Mouse (Mus musculus): ENCODE data around the gene Ddx52. TPM values are rescaled to one million over a fixed set of nuclear protein-coding genes. Genes with fewer than 3 reads are reported as not detected.

The Ddx52 gene
- polyA plus RNA-seq (2014; fragmentation: Nextera tagmentation; extraction: Ambion mirVana): 38.1 and 42.3 TPM in 2 replicates

DNA sequence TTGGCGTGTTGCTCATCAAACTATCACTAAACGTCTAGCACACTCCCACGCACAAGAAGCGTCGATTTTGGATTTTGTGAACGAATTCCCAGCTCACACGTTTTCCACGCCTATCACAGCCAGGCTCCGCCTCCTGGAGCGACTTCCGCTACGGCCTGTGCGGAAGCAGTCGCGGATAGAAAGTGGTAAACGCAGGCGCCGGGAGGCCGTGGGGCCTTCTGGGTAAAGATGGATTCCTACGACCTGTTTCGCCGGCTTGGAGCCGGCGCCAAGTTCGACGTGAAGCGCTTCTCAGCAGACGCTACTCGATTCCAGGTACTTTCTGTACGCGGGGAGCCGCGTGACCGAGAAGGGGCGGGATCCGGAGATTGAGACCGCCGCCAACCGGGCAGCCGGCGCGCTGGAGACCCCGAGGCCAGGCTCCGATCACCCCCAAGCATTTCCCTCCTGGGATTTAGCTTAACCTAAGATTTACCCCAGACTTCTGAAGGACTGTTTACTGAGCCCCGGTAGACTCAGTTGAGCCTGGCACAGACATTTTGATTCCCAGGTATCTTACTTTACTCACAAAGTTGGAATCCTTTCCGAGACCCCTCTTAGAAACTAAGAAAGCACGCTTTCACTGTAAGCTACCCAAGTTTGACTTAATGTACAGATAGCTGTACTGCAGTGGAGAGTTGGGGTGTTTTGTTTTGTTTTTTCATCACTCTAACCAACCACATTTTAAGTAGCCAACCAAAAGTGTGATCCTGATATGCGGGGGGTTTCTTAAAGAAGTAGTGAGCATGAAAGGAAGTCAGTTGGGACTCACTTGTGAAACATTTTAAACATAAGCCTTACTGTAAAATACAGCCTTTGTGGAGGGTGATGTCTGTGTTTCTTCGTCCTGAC lies at the start of gene Ddx52:
TSS of gene Ddx52 (plus strand) at position 113 of the 891 bp plus-strand sequence.
- Histone ChIP-seq H3K27me3 (replicated peaks; ENCODE audit: control insufficient read depth, insufficient read depth, low read length) (no peaks in the 10 kb centered on the region), H3K27ac (ENCODE audit: low read depth, low read length) (peak within 1 kb of the TSS; percentile 17; the same call in 1 of the 2 replicates), H3K4me2 (peak within 1 kb of the TSS; percentile 82), H3K4me1 (replicated peaks; ENCODE audit: control insufficient read depth, insufficient read depth, low read length) (no peaks in the 10 kb centered on the region; the same call in 1 of the 2 replicates), H3K36me3 (ENCODE audit: control insufficient read depth, insufficient read depth, low read length) (peaks cover 24% of the 10 kb centered on the region), H3K4me3 (ENCODE audit: low read depth, low read length) (peak within 1 kb of the TSS; percentile 79), H3K9me3 (ENCODE audit: control insufficient read depth, low read length) (no peaks in the 10 kb centered on the region), H3K9ac (ENCODE audit: low read depth, low read length) (peak within 1 kb of the TSS; percentile 84)
- ATAC-seq (replicated peaks; ENCODE audit: low FRiP score): peak; percentile 92
- WGBS: under 1% methylated on average over 49 of the region's 49 CpGs
- DNase-seq (ENCODE audit: low spot score): peak; percentile 82

DNA sequence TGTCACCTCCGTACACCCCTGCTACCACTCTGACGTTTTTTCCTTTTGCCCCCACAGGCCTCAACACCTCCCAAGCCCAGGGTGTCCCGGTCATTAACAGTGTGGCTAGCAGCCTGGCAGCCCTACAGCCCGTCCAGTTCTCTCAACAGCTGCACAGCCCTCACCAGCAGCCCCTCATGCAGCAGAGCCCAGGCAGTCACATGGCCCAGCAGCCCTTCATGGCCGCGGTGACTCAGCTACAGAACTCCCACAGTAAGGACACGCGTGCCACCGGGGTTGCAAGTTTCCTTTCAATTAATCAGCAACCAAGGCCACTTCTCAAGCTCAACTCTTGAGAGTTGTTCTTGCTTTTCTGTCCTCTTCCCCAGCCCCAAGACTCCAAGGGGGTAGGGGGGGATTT lies 48.5 kb upstream of the Ddx52 start:
- H3K27me3 ChIP-seq (replicated peaks; ENCODE audit: control insufficient read depth, insufficient read depth, low read length): no peaks in the 10 kb centered on the region
- H3K27ac ChIP-seq (ENCODE audit: low read depth, low read length): no peak overlapping the region
- no peak for DNase-seq (ENCODE audit: low spot score)
- no peaks in the 10 kb centered on the region for H3K4me1 ChIP-seq (replicated peaks; ENCODE audit: control insufficient read depth, insufficient read depth, low read length)
- WGBS: 72% methylated on average over 9 of the region's 9 CpGs
- H3K9me3 ChIP-seq (ENCODE audit: control insufficient read depth, low read length): no peaks in the 10 kb centered on the region
- no peak overlapping the region for H3K4me3 ChIP-seq (ENCODE audit: low read depth, low read length)
- H3K36me3 ChIP-seq (ENCODE audit: control insufficient read depth, insufficient read depth, low read length): no peaks in the 10 kb centered on the region
- H3K9ac ChIP-seq (ENCODE audit: low read depth, low read length): no peak overlapping the region
- H3K4me2 ChIP-seq: no peak overlapping the region
- no peak for ATAC-seq (replicated peaks; ENCODE audit: low FRiP score)

DNA sequence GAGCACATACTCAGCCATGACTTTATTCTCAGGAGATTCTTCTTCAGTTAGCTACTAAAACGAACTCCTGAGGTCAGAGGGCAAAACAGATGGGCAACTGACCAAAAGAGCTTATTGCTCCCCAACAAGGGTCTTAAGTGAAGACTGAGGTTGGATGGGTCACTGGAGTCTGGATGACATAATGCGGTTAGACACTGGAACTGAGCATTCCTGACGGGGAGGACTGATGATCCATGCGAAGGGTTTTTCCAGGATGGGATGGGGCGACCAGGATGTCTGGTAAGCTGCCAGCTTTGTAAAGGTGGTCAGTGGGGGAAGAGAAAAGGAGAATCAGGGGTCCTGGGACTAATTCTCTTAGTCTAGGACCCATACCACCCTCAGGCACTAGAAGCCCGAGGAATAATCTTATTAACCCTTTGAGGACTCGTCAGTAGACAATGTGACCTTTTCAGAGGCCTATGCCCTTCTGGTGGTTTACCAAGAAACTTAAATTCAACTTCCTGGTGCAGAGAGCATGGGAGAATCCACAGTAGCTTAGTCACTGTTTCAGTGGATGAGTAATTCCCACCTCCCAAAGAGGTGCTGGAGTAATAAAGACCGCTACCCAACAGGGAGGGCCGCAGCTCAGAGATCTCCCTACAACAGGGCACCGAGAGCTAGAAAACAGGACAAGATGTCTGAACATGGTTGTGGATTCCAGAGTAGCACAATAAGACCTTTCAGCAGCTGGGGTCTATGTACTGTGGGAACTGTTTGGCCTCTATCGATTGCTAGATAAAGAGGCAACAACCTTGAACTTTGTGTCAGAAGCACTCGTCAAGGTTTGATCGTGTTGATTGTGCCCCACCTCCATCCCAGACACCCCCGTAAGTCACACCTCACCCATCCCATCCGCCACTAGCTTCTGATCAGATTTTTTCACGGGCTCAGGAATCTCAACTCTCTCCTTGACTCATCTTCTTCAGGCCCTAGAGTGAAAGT lies 45.1 kb upstream of the Ddx52 start:
- no peak for ATAC-seq (replicated peaks; ENCODE audit: low FRiP score)
- Histone ChIP-seq H3K27ac (ENCODE audit: low read depth, low read length) (no peak overlapping the region), H3K36me3 (ENCODE audit: control insufficient read depth, insufficient read depth, low read length) (no peaks in the 10 kb centered on the region), H3K9ac (ENCODE audit: low read depth, low read length) (no peak overlapping the region), H3K27me3 (replicated peaks; ENCODE audit: control insufficient read depth, insufficient read depth, low read length) (no peaks in the 10 kb centered on the region), H3K9me3 (ENCODE audit: control insufficient read depth, low read length) (no peaks in the 10 kb centered on the region), H3K4me2 (no peak overlapping the region), H3K4me1 (replicated peaks; ENCODE audit: control insufficient read depth, insufficient read depth, low read length) (no peaks in the 10 kb centered on the region), H3K4me3 (ENCODE audit: low read depth, low read length) (no peak overlapping the region)
- no peak for DNase-seq (ENCODE audit: low spot score)
- 75% methylated on average over 16 of the region's 16 CpGs for WGBS

DNA sequence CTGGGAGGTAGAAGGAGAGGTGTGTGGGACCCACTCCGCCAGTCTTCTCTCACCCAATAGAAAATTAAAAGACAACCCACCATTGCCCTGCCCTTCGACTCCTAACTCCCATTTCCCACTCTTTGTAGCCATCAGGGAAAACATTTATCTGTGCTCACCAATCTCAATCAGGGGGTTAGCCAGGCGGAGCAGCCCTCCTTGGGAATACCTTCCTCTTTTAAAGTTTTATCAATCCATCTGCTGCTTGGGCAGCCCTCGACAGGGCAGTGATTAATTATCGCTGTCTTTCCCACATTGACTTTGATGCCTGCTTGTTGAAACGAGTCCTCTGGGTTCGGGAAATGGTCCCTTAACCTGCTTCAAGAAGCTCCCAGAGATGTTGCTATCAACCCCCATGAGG lies 44.3 kb upstream of the Ddx52 start:
- no peak overlapping the region for H3K4me3 ChIP-seq (ENCODE audit: low read depth, low read length)
- H3K36me3 ChIP-seq (ENCODE audit: control insufficient read depth, insufficient read depth, low read length): no peaks in the 10 kb centered on the region
- ATAC-seq (replicated peaks; ENCODE audit: low FRiP score) (no peak), DNase-seq (ENCODE audit: low spot score) (no peak)
- H3K27ac ChIP-seq (ENCODE audit: low read depth, low read length): no peak overlapping the region
- H3K9ac ChIP-seq (ENCODE audit: low read depth, low read length): no peak overlapping the region
- H3K27me3 ChIP-seq (replicated peaks; ENCODE audit: control insufficient read depth, insufficient read depth, low read length): no peaks in the 10 kb centered on the region
- H3K4me1 ChIP-seq (replicated peaks; ENCODE audit: control insufficient read depth, insufficient read depth, low read length): no peaks in the 10 kb centered on the region
- H3K4me2 ChIP-seq: no peak overlapping the region
- WGBS: 46% methylated on average over 7 of the region's 7 CpGs
- H3K9me3 ChIP-seq (ENCODE audit: control insufficient read depth, low read length): no peaks in the 10 kb centered on the region

DNA sequence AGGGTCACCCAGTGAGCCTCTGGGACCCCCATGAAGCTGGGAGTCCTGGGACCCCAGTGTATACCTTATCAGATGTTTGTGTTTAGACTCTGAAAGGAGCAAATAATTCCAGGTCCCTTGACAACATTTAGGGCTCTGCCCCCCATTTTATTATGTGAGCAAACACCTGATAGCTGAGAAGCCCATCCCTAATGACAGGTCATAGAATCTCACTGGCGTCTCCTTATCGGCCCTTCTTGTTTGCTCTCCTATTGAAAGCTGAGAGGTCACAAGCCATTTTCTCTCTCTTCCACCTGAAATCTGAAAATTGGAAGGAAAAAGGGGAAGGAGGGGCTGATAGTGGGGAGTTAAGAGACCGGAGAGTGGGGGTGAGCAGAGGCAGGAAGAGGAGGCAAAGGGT lies 39.0 kb upstream of the Ddx52 start:
- H3K9ac ChIP-seq (ENCODE audit: low read depth, low read length): no peak overlapping the region
- DNase-seq (ENCODE audit: low spot score): no peak

DNA sequence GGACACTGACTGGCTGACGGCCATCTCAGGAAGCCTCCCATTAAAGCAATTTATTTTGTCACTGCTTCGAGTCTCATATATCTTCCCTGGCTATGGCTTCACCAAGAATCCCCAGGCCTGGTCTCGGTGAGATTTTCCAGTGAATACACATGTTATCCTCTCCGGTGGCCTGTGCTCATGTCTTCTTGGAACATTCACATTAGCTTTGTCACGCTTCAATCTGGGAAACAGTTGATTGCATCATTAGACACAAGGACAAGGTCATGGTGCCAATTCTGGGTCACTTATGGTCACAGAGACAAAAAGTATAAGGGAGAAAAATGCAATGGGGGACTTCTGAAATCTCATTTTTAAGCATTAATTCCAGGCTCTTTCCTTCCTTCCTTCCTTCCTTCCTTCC lies 36.1 kb upstream of the Ddx52 start:
- DNase-seq (ENCODE audit: low spot score) (no peak), ATAC-seq (replicated peaks; ENCODE audit: low FRiP score) (no peak)
- Histone ChIP-seq H3K9me3 (ENCODE audit: control insufficient read depth, low read length) (no peaks in the 10 kb centered on the region), H3K4me2 (no peak overlapping the region), H3K4me3 (ENCODE audit: low read depth, low read length) (no peak overlapping the region), H3K9ac (ENCODE audit: low read depth, low read length) (no peak overlapping the region), H3K27ac (ENCODE audit: low read depth, low read length) (no peak overlapping the region), H3K4me1 (replicated peaks; ENCODE audit: control insufficient read depth, insufficient read depth, low read length) (no peaks in the 10 kb centered on the region), H3K27me3 (replicated peaks; ENCODE audit: control insufficient read depth, insufficient read depth, low read length) (peaks cover 3% of the 10 kb centered on the region; the same call in 1 of the 2 replicates), H3K36me3 (ENCODE audit: control insufficient read depth, insufficient read depth, low read length) (no peaks in the 10 kb centered on the region)
- 73% methylated on average over 5 of the region's 5 CpGs for WGBS

More for the DNA sequence above, 39.0 kb upstream of the Ddx52 start:
- H3K27me3 ChIP-seq (replicated peaks; ENCODE audit: control insufficient read depth, insufficient read depth, low read length): no peaks in the 10 kb centered on the region
- no peak overlapping the region for H3K27ac ChIP-seq (ENCODE audit: low read depth, low read length)
- no peak overlapping the region for H3K4me3 ChIP-seq (ENCODE audit: low read depth, low read length)
- H3K9me3 ChIP-seq (ENCODE audit: control insufficient read depth, low read length): no peaks in the 10 kb centered on the region
- no peaks in the 10 kb centered on the region for H3K36me3 ChIP-seq (ENCODE audit: control insufficient read depth, insufficient read depth, low read length)
- no peaks in the 10 kb centered on the region for H3K4me1 ChIP-seq (replicated peaks; ENCODE audit: control insufficient read depth, insufficient read depth, low read length)
- WGBS: 62% methylated on average over 3 of the region's 3 CpGs
- no peak for ATAC-seq (replicated peaks; ENCODE audit: low FRiP score)
- no peak overlapping the region for H3K4me2 ChIP-seq

DNA sequence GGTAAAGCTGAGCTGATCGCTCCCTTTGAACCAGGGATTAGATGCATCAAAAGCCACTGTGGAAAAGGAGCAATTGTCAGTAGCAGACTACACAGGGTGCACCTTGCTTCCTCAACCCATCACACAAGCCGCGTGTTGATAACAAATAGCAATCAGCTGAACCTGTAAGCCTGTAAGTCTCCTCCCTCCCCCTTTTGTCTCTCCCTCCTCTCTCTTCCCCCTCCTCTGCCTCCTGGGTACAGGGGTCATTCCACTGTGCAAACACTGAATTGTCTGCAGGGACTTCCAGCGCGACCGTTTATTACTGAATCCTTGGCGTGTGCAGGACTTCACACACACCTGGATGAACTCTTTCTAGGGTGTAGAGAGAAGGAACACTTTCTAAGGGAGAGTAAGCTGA lies 33.5 kb upstream of the Ddx52 start:
- no peaks in the 10 kb centered on the region for H3K36me3 ChIP-seq (ENCODE audit: control insufficient read depth, insufficient read depth, low read length)
- no peaks in the 10 kb centered on the region for H3K9me3 ChIP-seq (ENCODE audit: control insufficient read depth, low read length)
- 52% methylated on average over 7 of the region's 7 CpGs for WGBS
- no peak overlapping the region for H3K27ac ChIP-seq (ENCODE audit: low read depth, low read length)
- no peak overlapping the region for H3K4me2 ChIP-seq
- DNase-seq (ENCODE audit: low spot score) (no peak), ATAC-seq (replicated peaks; ENCODE audit: low FRiP score) (no peak)
- H3K4me1 ChIP-seq (replicated peaks; ENCODE audit: control insufficient read depth, insufficient read depth, low read length): no peaks in the 10 kb centered on the region
- no peak overlapping the region for H3K9ac ChIP-seq (ENCODE audit: low read depth, low read length)
- H3K4me3 ChIP-seq (ENCODE audit: low read depth, low read length): no peak overlapping the region
- H3K27me3 ChIP-seq (replicated peaks; ENCODE audit: control insufficient read depth, insufficient read depth, low read length): peaks cover 3% of the 10 kb centered on the region; the same call in 1 of the 2 replicates

DNA sequence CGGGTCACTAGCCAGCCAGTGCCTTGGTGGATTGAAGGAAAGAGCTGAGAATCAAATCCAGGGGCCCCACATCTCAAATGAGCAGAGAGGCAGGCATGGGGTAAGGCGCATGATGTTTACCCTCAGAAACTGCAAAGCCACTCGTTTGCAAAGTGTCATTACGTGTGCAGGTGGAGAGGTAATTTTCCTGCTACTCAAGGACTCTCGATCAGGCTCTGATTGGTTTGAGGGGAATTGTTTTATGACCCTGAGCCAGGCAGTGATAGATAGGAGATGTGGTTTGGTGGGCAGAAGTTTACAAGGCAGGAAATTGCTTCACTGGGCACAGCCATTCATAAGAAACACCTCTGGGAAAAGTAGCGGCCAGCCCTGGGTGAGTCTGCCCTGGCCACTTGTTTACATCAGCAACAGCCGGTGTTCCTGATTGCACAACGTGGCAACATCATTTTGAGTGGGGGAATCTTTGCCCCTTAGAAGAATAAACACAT lies 28.0 kb upstream of the Ddx52 start:
- WGBS: 52% methylated on average over 8 of the region's 8 CpGs
- H3K4me3 ChIP-seq (ENCODE audit: low read depth, low read length): no peak overlapping the region
- H3K9ac ChIP-seq (ENCODE audit: low read depth, low read length): no peak overlapping the region
- no peak overlapping the region for H3K4me2 ChIP-seq
- ATAC-seq (replicated peaks; ENCODE audit: low FRiP score) (no peak), DNase-seq (ENCODE audit: low spot score) (no peak)
- H3K27me3 ChIP-seq (replicated peaks; ENCODE audit: control insufficient read depth, insufficient read depth, low read length): no peaks in the 10 kb centered on the region
- H3K27ac ChIP-seq (ENCODE audit: low read depth, low read length): no peak overlapping the region
- H3K4me1 ChIP-seq (replicated peaks; ENCODE audit: control insufficient read depth, insufficient read depth, low read length): no peaks in the 10 kb centered on the region
- no peaks in the 10 kb centered on the region for H3K36me3 ChIP-seq (ENCODE audit: control insufficient read depth, insufficient read depth, low read length)
- no peaks in the 10 kb centered on the region for H3K9me3 ChIP-seq (ENCODE audit: control insufficient read depth, low read length)

Measured in liver, embryonic 11.5 days (tissue).